Comparison of ENCODE assay signal across 9 mouse cellular contexts in genomic region chr7:121074281-121074680, GRCm38 (mm10). TPM values are rescaled to one million over a fixed set of nuclear protein-coding genes. Genes with fewer than 3 reads are reported as not detected.
A peak's percentile ranks its signal among the peaks of the same experiment; 100 is the strongest.
DNase-seq lines count a peak whose midpoint lies in the region; ATAC-seq lines count a peak whose summit lies in the region.
"Had no signal": no experiment of that assay in that cellular context is flagged by ENCODE, and none has a peak within 500 bp of the region (broad histone marks: within the 10 kb centered on the region; RNA-seq: fewer than 3 reads in every experiment).

Igsf6 (minus strand) TSS chr7:121074572.

- whole genome bisulfite sequencing in stomach, embryonic 16.5 days: 55% methylated on average over 11 of the region's 11 CpGs

- H3K4me3 ChIP-seq in stomach, embryonic 16.5 days (replicated peaks; ENCODE audit: low read length): peak within 1 kb of the TSS; percentile 5; the same call in 1 of the 2 replicates

- H3K4me1 ChIP-seq in stomach, embryonic 16.5 days (ENCODE audit: control insufficient read depth, insufficient read depth, low read length): peaks cover 4% of the 10 kb centered on the region; the same call in 1 of the 2 replicates

- H3K4me2 ChIP-seq in stomach, embryonic 16.5 days (ENCODE audit: low read depth, low read length): no peak within 1 kb of the TSS

- ATAC-seq in stomach, embryonic 16.5 days (ENCODE audit: insufficient read depth, low FRiP score): no peak
- ATAC-seq in activated CD4-positive, CD25-positive, alpha-beta regulatory T cell, adult 4 months: no peak

- intact Hi-C loops in heart, postnatal 36 days (cut with DNase I): no loop called here
- intact Hi-C loops in left cerebral cortex, postnatal 4 days (cut with DNase I): no loop called here

- no peaks in the 10 kb centered on the region for H3K27me3 ChIP-seq in stomach, embryonic 16.5 days (ENCODE audit: control insufficient read depth, insufficient read depth, low read length)

- peaks cover 3% of the 10 kb centered on the region for H3K36me3 ChIP-seq in stomach, embryonic 16.5 days (ENCODE audit: control insufficient read depth, insufficient read depth, low read length)

- H3K9me3 ChIP-seq in stomach, embryonic 16.5 days (replicated peaks; ENCODE audit: control insufficient read depth, low read length): no peaks in the 10 kb centered on the region

- no peak within 1 kb of the TSS for H3K9ac ChIP-seq in stomach, embryonic 16.5 days (ENCODE audit: low read length)

- DNase-seq in retina, adult 2 months (ENCODE audit: low read depth, low spot score): peak; percentile 18
- DNase-seq in retina, embryonic 14.5 days (ENCODE audit: low spot score): no peak
- peak; percentile 37 to 43 for DNase-seq in heart, postnatal 36 days
- DNase-seq in lung, adult 18-20 months: peak; percentile 65
- DNase-seq in right cerebral cortex, postnatal 4 days: no peak
- DNase-seq in left cerebral cortex, postnatal 4 days: no peak
- DNase-seq: right cerebral cortex, postnatal 25 days had no signal

- peak within 1 kb of the TSS; percentile 62 for H3K27ac ChIP-seq in stomach, embryonic 16.5 days (ENCODE audit: low read length)

RNA-seq across cellular contexts. Expression of gene Igsf6, which starts in this region (rescaled TPM):
- total RNA-seq in heart, postnatal 36 days (2021): 1 to 10 TPM; 1.5 to 2.9 TPM
- 4.7 and 6.1 TPM in 2 replicates for polyA plus RNA-seq in stomach, embryonic 16.5 days (2015; fragmentation: Nextera tagmentation; extraction: Ambion mirVana)
- polyA plus RNA-seq in activated CD4-positive, CD25-positive, alpha-beta regulatory T cell, adult 4 months (2017; shearing (Covaris generic)): under 1 TPM; 0.15 to 0.85 TPM
- total RNA-seq in left cerebral cortex, postnatal 4 days (2021): under 1 TPM; 0.26 to 0.28 TPM

Comparison
In these comparisons a context has a peak if more than half of its experiments do, and no peak if none do; other contexts are left out.
1. DNase-seq: peak in retina, adult 2 months (single experiment), heart, postnatal 36 days (2 of 2) and lung, adult 18-20 months (2 of 2); none in retina, embryonic 14.5 days (single experiment), right cerebral cortex, postnatal 4 days (single experiment) and left cerebral cortex, postnatal 4 days (single experiment).